Mouse (Mus musculus) adrenal gland, adult 18-20 months (tissue): ENCODE measurements around the gene Nucks1. TPM values are rescaled to one million over a fixed set of nuclear protein-coding genes. Genes with fewer than 3 reads are reported as not detected.
"Not testable (repeated sequence)": the region's sequence is repeated elsewhere in the genome, so short reads cannot be mapped to it uniquely, and the experiment has no call there.

Experiments
- DNase-seq, 2 experiments: peaks; one replicate each; pipeline ENCODE4 v3.0.0; 2021 to 2022; ENCODE audit warnings: low spot score in 2 of 2
- long read RNA-seq, 2 experiments: library from polyadenylated mRNA; stranded (forward); transcript quantifications; one replicate each; pipeline ENCODE4 v2.0.0; 2021
- total RNA-seq, 2 experiments: library from RNA; stranded (reverse); gene quantifications; 1 replicate in 1 of 2; 2 replicates in 1 of 2; pipeline ENCODE4 v1.2.3; 2021

The Nucks1 gene
- total RNA-seq, result 100 to 1,000 TPM; 107 to 130 TPM
- long read RNA-seq, experiment 1, full-length matches to known transcripts, result 29 of 32 reads
- long read RNA-seq, experiment 1, partial matches to known transcripts, result 0 of 32 reads
- long read RNA-seq, experiment 1, other reads (novel, unspliced or antisense), result 3 of 32 reads
- long read RNA-seq, experiment 2, full-length matches to known transcripts, result 56 of 95 reads
- long read RNA-seq, experiment 2, partial matches to known transcripts, result 23 of 95 reads
- long read RNA-seq, experiment 2, other reads (novel, unspliced or antisense), result 16 of 95 reads

- DNase-seq, result peak; percentile 96
These were observed at the start of gene Nucks1 for GRCm38 (mm10) chr1:131910001-131910648. Gene Nucks1, plus strand, starts transcription at chr1:131910534.

GRCm38 (mm10) chr1:131861811-131862210 lies 48.5 kb upstream of the Nucks1 start:
- DNase-seq, result no peak

GRCm38 (mm10) chr1:131865596-131865995 lies 44.7 kb upstream of the Nucks1 start:
- DNase-seq, result no peak

GRCm38 (mm10) chr1:131866304-131866999 lies 43.9 kb upstream of the Nucks1 start:
- no peak for DNase-seq

- peak; percentile 84 to 86 for DNase-seq
These were observed 43.0 kb upstream of the Nucks1 start, which contains the start of gene Rab29 for GRCm38 (mm10) chr1:131867093-131867945. Gene Rab29, plus strand, starts transcription at chr1:131867224.

- DNase-seq, result no peak
These were observed 42.4 kb upstream of the Nucks1 start for GRCm38 (mm10) chr1:131867946-131868290.

GRCm38 (mm10) chr1:131869561-131869960 lies 40.8 kb upstream of the Nucks1 start:
- no peak for DNase-seq

- DNase-seq, result no peak
These were observed 37.5 kb upstream of the Nucks1 start for GRCm38 (mm10) chr1:131872856-131873255.

- DNase-seq, result no peak
These were observed 30.5 kb upstream of the Nucks1 start for GRCm38 (mm10) chr1:131879816-131880215.

GRCm38 (mm10) chr1:131882787-131883186 lies 27.5 kb upstream of the Nucks1 start:
- peak; percentile 24 to 40 for DNase-seq

- DNase-seq, result no peak
These were observed 24.2 kb upstream of the Nucks1 start for GRCm38 (mm10) chr1:131886173-131886572.

- no peak for DNase-seq
These were observed 23.7 kb upstream of the Nucks1 start for GRCm38 (mm10) chr1:131886641-131887040.

- DNase-seq, result no peak
These were observed 20.2 kb upstream of the Nucks1 start for GRCm38 (mm10) chr1:131890043-131890658.

- no peak for DNase-seq
These were observed 18.9 kb upstream of the Nucks1 start for GRCm38 (mm10) chr1:131891436-131891835.

GRCm38 (mm10) chr1:131902679-131903078 lies 7.7 kb upstream of the Nucks1 start:
- DNase-seq, result no peak

GRCm38 (mm10) chr1:131903251-131903650 lies 7.1 kb upstream of the Nucks1 start:
- no peak for DNase-seq

- DNase-seq, result peak in 1 of 2 experiments; percentile 25
These were observed 4.8 kb upstream of the Nucks1 start for GRCm38 (mm10) chr1:131905497-131905896.

GRCm38 (mm10) chr1:131908456-131908855 lies 1.9 kb upstream of the Nucks1 start:
- no peak for DNase-seq

GRCm38 (mm10) chr1:131909236-131909635 lies 1.1 kb upstream of the Nucks1 start:
- not testable (repeated sequence) for DNase-seq

- DNase-seq, result peak; percentile 84 to 87
These were observed 582 bp downstream of the Nucks1 start for GRCm38 (mm10) chr1:131910674-131911558.
